21 mouse cellular contexts compared by ENCODE assay signal in genomic region chr6:101340051-101340450, GRCm38 (mm10). TPM values are rescaled to one million over a fixed set of nuclear protein-coding genes. Genes with fewer than 3 reads are reported as not detected.
DNase-seq lines count a peak whose midpoint lies in the region; ATAC-seq lines count a peak whose summit lies in the region.
"Had no signal": no experiment of that assay in that cellular context is flagged by ENCODE, and none has a peak within 500 bp of the region (broad histone marks: within the 10 kb centered on the region; RNA-seq: fewer than 3 reads in every experiment).

No protein-coding gene starts in this region.

- intact Hi-C loops in gastrocnemius, postnatal 36 days (cut with DNase I) = no loop called here
- intact Hi-C loops in heart, postnatal 14 days (cut with DNase I) = no loop called here

- H3K4me1 ChIP-seq in heart, embryonic 12.5 days (replicated peaks) = peaks cover 56% of the 10 kb centered on the region
- peaks cover 53% of the 10 kb centered on the region for H3K4me1 ChIP-seq in heart, embryonic 15.5 days (replicated peaks)
- H3K4me1 ChIP-seq in kidney, embryonic 14.5 days (ENCODE audit: control insufficient read depth, insufficient read depth, low read length) = no peaks in the 10 kb centered on the region
- H3K4me1 ChIP-seq: hindbrain, embryonic 15.5 days had no signal

- H3K4me3 ChIP-seq in heart, embryonic 12.5 days = no peak overlapping the region
- H3K4me3 ChIP-seq in heart, embryonic 15.5 days = no peak overlapping the region
- H3K4me3 ChIP-seq in kidney, embryonic 14.5 days (ENCODE audit: low read length) = no peak overlapping the region
- H3K4me3 ChIP-seq: embryonic facial prominence, embryonic 15.5 days; erythroblast, embryonic 14.5 days; forebrain, embryonic 10.5 days; hindbrain, embryonic 15.5 days had no signal

- 62% methylated on average over 7 of the region's 7 CpGs for WGBS in heart, embryonic 12.5 days
- WGBS in heart, embryonic 15.5 days = 61% methylated on average over 7 of the region's 7 CpGs
- WGBS in kidney, embryonic 14.5 days = 90% methylated on average over 7 of the region's 7 CpGs

- no peaks in the 10 kb centered on the region for H3K36me3 ChIP-seq in heart, embryonic 12.5 days
- H3K36me3 ChIP-seq in heart, embryonic 15.5 days = no peaks in the 10 kb centered on the region
- H3K36me3 ChIP-seq in kidney, embryonic 14.5 days (ENCODE audit: control insufficient read depth, insufficient read depth, low read length) = no peaks in the 10 kb centered on the region
- H3K36me3 ChIP-seq: embryonic facial prominence, embryonic 15.5 days; forebrain, embryonic 10.5 days; hindbrain, embryonic 15.5 days had no signal

- no peak overlapping the region for H3K9ac ChIP-seq in heart, embryonic 12.5 days
- no peak overlapping the region for H3K9ac ChIP-seq in heart, embryonic 15.5 days
- H3K9ac ChIP-seq in kidney, embryonic 14.5 days (ENCODE audit: low read depth, low read length) = no peak overlapping the region
- H3K9ac ChIP-seq: embryonic facial prominence, embryonic 15.5 days; hindbrain, embryonic 15.5 days had no signal

- no peaks in the 10 kb centered on the region for H3K27me3 ChIP-seq in heart, embryonic 12.5 days (replicated peaks)
- H3K27me3 ChIP-seq in heart, embryonic 15.5 days = no peaks in the 10 kb centered on the region
- no peaks in the 10 kb centered on the region for H3K27me3 ChIP-seq in kidney, embryonic 14.5 days (ENCODE audit: control insufficient read depth, insufficient read depth, low read length)
- H3K27me3 ChIP-seq: embryonic facial prominence, embryonic 15.5 days; hindbrain, embryonic 15.5 days had no signal

- no peak overlapping the region for H3K4me2 ChIP-seq in heart, embryonic 12.5 days
- H3K4me2 ChIP-seq in heart, embryonic 15.5 days = no peak overlapping the region
- no peak overlapping the region for H3K4me2 ChIP-seq in kidney, embryonic 14.5 days (replicated peaks; ENCODE audit: low read depth, low read length)
- H3K4me2 ChIP-seq: embryonic facial prominence, embryonic 15.5 days; hindbrain, embryonic 15.5 days had no signal

- peak; percentile 82 for DNase-seq in gastrocnemius, adult 18-20 months (ENCODE audit: low spot score)
- no peak for DNase-seq in gastrocnemius, postnatal 36 days
- DNase-seq in heart, adult 11 months = peak; percentile 94
- DNase-seq in heart, adult 8-10 months (ENCODE audit: low spot score) = no peak
- DNase-seq in heart, postnatal 14 days = no peak
- DNase-seq: adrenal gland, postnatal 10 days; B cell, adult 2 months; cerebellum, adult 11 months; cerebellum, adult 8-10 months; cerebellum, postnatal 14 days; embryo, embryonic 11 days had no signal

- no peak for ATAC-seq in heart, embryonic 12.5 days (ENCODE audit: insufficient number of reproducible peaks, low FRiP score)
- no peak for ATAC-seq in heart, embryonic 15.5 days (replicated peaks; ENCODE audit: insufficient number of reproducible peaks, insufficient read depth, low FRiP score, low read depth)
- ATAC-seq in kidney, embryonic 14.5 days (ENCODE audit: low FRiP score, low TSS enrichment) = no peak
- ATAC-seq: forebrain, embryonic 14.5 days; intestine, embryonic 16.5 days had no signal

- H3K9me3 ChIP-seq in heart, embryonic 12.5 days (replicated peaks) = no peaks in the 10 kb centered on the region
- no peaks in the 10 kb centered on the region for H3K9me3 ChIP-seq in heart, embryonic 15.5 days (replicated peaks)
- no peaks in the 10 kb centered on the region for H3K9me3 ChIP-seq in kidney, embryonic 14.5 days (ENCODE audit: control insufficient read depth, low read length)
- H3K9me3 ChIP-seq: embryonic facial prominence, embryonic 15.5 days; forebrain, embryonic 10.5 days; hindbrain, embryonic 15.5 days had no signal

- H3K27ac ChIP-seq in heart, embryonic 12.5 days (ENCODE audit: poor library complexity, severe bottlenecking) = peak overlapping the region; percentile 15; the same call in 1 of the 2 replicates
- 0 out of 2 replicates have a peak overlapping the region, but pooled peaks have one; percentile 21 for H3K27ac ChIP-seq in heart, embryonic 15.5 days
- no peak overlapping the region for H3K27ac ChIP-seq in kidney, embryonic 14.5 days (ENCODE audit: low read depth, low read length)
- H3K27ac ChIP-seq: embryonic facial prominence, embryonic 15.5 days; forebrain, embryonic 10.5 days; hindbrain, embryonic 15.5 days had no signal

RNA-seq across cellular contexts. Expression of gene Pdzrn3, which starts 37.6 kb away (rescaled TPM):
- 100 to 1,000 TPM; 122 to 135 TPM for total RNA-seq in gastrocnemius, adult 18-20 months (2021)
- total RNA-seq in gastrocnemius, postnatal 36 days (2021) = 10 to 100 TPM; 67.5 to 81.9 TPM
- total RNA-seq in heart, adult 8-10 months (2022) = 10 to 100 TPM; 25.9 to 30.4 (median 28.3) TPM
- 13.6 and 14.0 TPM in 2 replicates for polyA plus RNA-seq in heart, embryonic 12.5 days (2016; fragmentation: Nextera tagmentation; extraction: Ambion mirVana)
- 10 to 100 TPM; 33.4 to 35.0 TPM for total RNA-seq in heart, postnatal 14 days (2021)
- polyA plus RNA-seq in heart, embryonic 15.5 days (2015; fragmentation: Nextera tagmentation; extraction: Ambion mirVana) = 12.8 and 13.1 TPM in 2 replicates
- polyA plus RNA-seq in kidney, embryonic 14.5 days (2014; fragmentation: Nextera tagmentation; extraction: Ambion mirVana) = 8.4 and 12.1 TPM in 2 replicates
- total RNA-seq: common myeloid progenitor, adult 5-6 weeks had no signal
- polyA plus RNA-seq: erythroblast, embryonic 14.5 days had no signal

Comparison
In these comparisons a context has a peak if more than half of its experiments do, and no peak if none do; other contexts are left out.
1. DNase-seq: peak in gastrocnemius, adult 18-20 months (single experiment) and heart, adult 11 months (single experiment); none in gastrocnemius, postnatal 36 days (0 of 2), heart, adult 8-10 months (single experiment) and heart, postnatal 14 days (0 of 2).